Mouse (Mus musculus) embryonic facial prominence, embryonic 11.5 days (tissue): Measurements from ENCODE around the gene Gabrr1. TPM values are rescaled to one million over a fixed set of nuclear protein-coding genes. Genes with fewer than 3 reads are reported as not detected.

ENCODE experiments used
- ATAC-seq: fragments of 200-750 bp; cut with Nextera tagmentation; replicated peaks from 2 replicates; pipeline ENCODE4 v1.8.0; 2017; ENCODE audit warnings: low read depth; ENCODE audit not compliant: insufficient number of reproducible peaks, low FRiP score, low TSS enrichment
- DNase-seq: peaks from one replicate; pipeline ENCODE4 v3.0.0-alpha.2; 2015; ENCODE audit warnings: low spot score
- H3K27ac ChIP-seq: fragments of 300-500 bp; sonication (generic); replicated peaks from 2 replicates; pipeline ENCODE4 v1.5.1; 2014; ENCODE audit warnings: mild to moderate bottlenecking, low read depth, low read length, control low read depth
- H3K27me3 ChIP-seq: fragments of 300-500 bp; sonication (generic); 2 replicates; pipeline ENCODE4 v1.6.1; 2014; ENCODE audit warnings: mild to moderate bottlenecking, low read length, moderate library complexity, mixed read lengths; ENCODE audit not compliant: control insufficient read depth, insufficient read depth
- H3K36me3 ChIP-seq: fragments of 300-500 bp; sonication (generic); replicated peaks from 2 replicates; pipeline ENCODE4 v1.6.1; 2014; ENCODE audit warnings: low read depth, mild to moderate bottlenecking, low read length, moderate library complexity, mixed read lengths; ENCODE audit not compliant: control insufficient read depth, insufficient read depth
- H3K4me1 ChIP-seq: fragments of 300-500 bp; sonication (generic); 2 replicates; pipeline ENCODE4 v1.6.1; 2014; ENCODE audit warnings: low read length, mixed read lengths; ENCODE audit not compliant: control insufficient read depth, insufficient read depth
- H3K4me2 ChIP-seq: fragments of 300-500 bp; sonication (generic); 2 replicates; pipeline ENCODE4 v1.6.1; 2014; ENCODE audit warnings: low read depth, mild to moderate bottlenecking, control low read depth, low read length, moderate library complexity
- H3K4me3 ChIP-seq: fragments of 300-500 bp; sonication (generic); 2 replicates; pipeline ENCODE4 v1.5.1; 2014; ENCODE audit warnings: low read depth, low read length, control low read depth
- H3K9ac ChIP-seq: fragments of 300-500 bp; sonication (generic); replicated peaks from 2 replicates; pipeline ENCODE4 v1.6.1; 2014; ENCODE audit warnings: mild to moderate bottlenecking, control low read depth, low read length
- H3K9me3 ChIP-seq: fragments of 300-500 bp; sonication (generic); replicated peaks from 2 replicates; pipeline ENCODE4 v1.6.1; 2016; ENCODE audit warnings: mild to moderate bottlenecking, low read length, inconsistent platforms, mixed read lengths; ENCODE audit not compliant: control insufficient read depth
- WGBS: fragments of 180-500 bp; shearing (Covaris S2); extraction: QIAGEN DNeasy Blood & Tissue Kit; methylation state at CpG from one replicate; pipeline ENCODE4 v1.1.7; 2014; 5-methylcytosine and 5-hydroxymethylcytosine counted together
- polyA plus RNA-seq: library from polyadenylated mRNA; unstranded; fragments of >200 nt; fragmentation: Nextera tagmentation; extraction: Ambion mirVana; gene quantifications from 2 replicates; pipeline ENCODE4 v1.2.1, GENCODE M21; 2014

Gene Gabrr1
- polyA plus RNA-seq, 1 experiment from 2014 or later: not detected

- Histone ChIP-seq H3K27ac (no peak overlapping the region), H3K4me2 (no peak overlapping the region), H3K9ac (no peak overlapping the region), H3K4me1 (no peaks in the 10 kb centered on the region), H3K9me3 (no peaks in the 10 kb centered on the region), H3K36me3 (no peaks in the 10 kb centered on the region), H3K4me3 (no peak overlapping the region), H3K27me3 (no peaks in the 10 kb centered on the region)
- no peak for DNase-seq
- WGBS: 68% methylated on average over 10 of the region's 10 CpGs
- no peak for ATAC-seq
These were observed 6.8 kb upstream of the Gabrr1 start for GRCm38 (mm10) chr4:33125409-33126084.

- Histone ChIP-seq H3K27me3 (no peaks in the 10 kb centered on the region), H3K4me1 (no peaks in the 10 kb centered on the region), H3K4me2 (no peak overlapping the region), H3K36me3 (no peaks in the 10 kb centered on the region), H3K4me3 (no peak overlapping the region), H3K9ac (no peak overlapping the region), H3K27ac (no peak overlapping the region), H3K9me3 (no peaks in the 10 kb centered on the region)
- no peak for ATAC-seq
- no peak for DNase-seq
- WGBS: 46% methylated on average over 20 of the region's 20 CpGs
These were observed 14.5 kb downstream of the Gabrr1 start for GRCm38 (mm10) chr4:33146679-33147291.

- no peak overlapping the region for H3K27ac ChIP-seq
- no peak for ATAC-seq
These were observed 15.5 kb downstream of the Gabrr1 start for GRCm38 (mm10) chr4:33147825-33148224.

GRCm38 (mm10) chr4:33149150-33149549, 16.8 kb downstream of the Gabrr1 start:
- WGBS: 55% methylated on average over 7 of the region's 7 CpGs
- Histone ChIP-seq H3K4me1 (no peaks in the 10 kb centered on the region), H3K4me2 (no peak overlapping the region), H3K36me3 (no peaks in the 10 kb centered on the region), H3K27me3 (no peaks in the 10 kb centered on the region), H3K27ac (no peak overlapping the region), H3K9ac (no peak overlapping the region), H3K9me3 (no peaks in the 10 kb centered on the region), H3K4me3 (no peak overlapping the region)
- ATAC-seq (no peak), DNase-seq (no peak)

More at GRCm38 (mm10) chr4:33147825-33148224, 15.5 kb downstream of the Gabrr1 start:
- DNase-seq: peak; percentile 82
- Histone ChIP-seq H3K9ac (no peak overlapping the region), H3K4me1 (no peaks in the 10 kb centered on the region), H3K4me2 (no peak overlapping the region), H3K9me3 (no peaks in the 10 kb centered on the region), H3K36me3 (no peaks in the 10 kb centered on the region), H3K4me3 (no peak overlapping the region), H3K27me3 (no peaks in the 10 kb centered on the region)
- WGBS: 9% methylated on average over 2 of the region's 2 CpGs

GRCm38 (mm10) chr4:33152087-33153038, 20.0 kb downstream of the Gabrr1 start:
- no peak for DNase-seq
- Histone ChIP-seq H3K36me3 (no peaks in the 10 kb centered on the region), H3K4me2 (no peak overlapping the region), H3K9ac (no peak overlapping the region), H3K27me3 (no peaks in the 10 kb centered on the region), H3K4me1 (no peaks in the 10 kb centered on the region), H3K27ac (no peak overlapping the region), H3K4me3 (no peak overlapping the region), H3K9me3 (no peaks in the 10 kb centered on the region)
- 86% methylated on average over 26 of the region's 26 CpGs for WGBS
- no peak for ATAC-seq

- Histone ChIP-seq H3K4me1 (no peaks in the 10 kb centered on the region), H3K27me3 (no peaks in the 10 kb centered on the region), H3K9me3 (no peaks in the 10 kb centered on the region), H3K4me2 (no peak overlapping the region), H3K4me3 (no peak overlapping the region), H3K9ac (no peak overlapping the region), H3K27ac (no peak overlapping the region), H3K36me3 (no peaks in the 10 kb centered on the region)
- 75% methylated on average over 5 of the region's 5 CpGs for WGBS
- ATAC-seq (no peak), DNase-seq (no peak)
These were observed 51.2 kb downstream of the Gabrr1 start for GRCm38 (mm10) chr4:33183477-33183876.

GRCm38 (mm10) chr4:33188164-33188563, 55.8 kb downstream of the Gabrr1 start:
- no peak for ATAC-seq
- H3K36me3 ChIP-seq: no peaks in the 10 kb centered on the region
- no peak overlapping the region for H3K27ac ChIP-seq
- no peak overlapping the region for H3K9ac ChIP-seq
- peak; percentile 66 for DNase-seq
- 15% methylated on average over 9 of the region's 9 CpGs for WGBS
- no peaks in the 10 kb centered on the region for H3K4me1 ChIP-seq
- H3K9me3 ChIP-seq: no peaks in the 10 kb centered on the region
- H3K4me3 ChIP-seq: no peak overlapping the region
- no peaks in the 10 kb centered on the region for H3K27me3 ChIP-seq
- no peak overlapping the region for H3K4me2 ChIP-seq
